Mouse (Mus musculus): ENCODE results near the gene Dcps.

Dcps gene

GRCm38 (mm10) chr9:35108916-35109315 is 66.9 kb downstream of the Dcps start:
- peak; percentile 39 for DNase-seq (ENCODE audit: low read depth, low spot score)

DNA sequence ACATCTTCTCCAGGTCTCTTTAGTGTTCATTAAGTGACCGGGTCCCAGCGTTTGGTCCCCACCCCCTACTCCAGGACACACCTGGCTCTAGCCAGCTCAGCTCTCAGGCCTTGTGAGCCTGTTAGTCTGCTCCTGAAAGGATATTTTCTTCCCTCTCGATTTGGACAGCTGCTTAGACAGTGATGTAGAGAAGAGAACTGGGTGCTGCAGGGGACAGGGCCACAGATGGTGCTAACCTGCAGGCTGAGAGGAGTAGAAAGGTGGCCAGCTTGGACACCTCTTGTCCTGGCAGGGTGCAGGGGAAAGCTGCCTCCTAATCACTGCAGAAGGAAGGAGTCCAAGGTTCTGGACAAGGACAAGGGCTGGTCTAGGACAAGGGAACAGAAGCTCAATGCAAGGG is 67.8 kb downstream of the Dcps start:
- no peak for DNase-seq (ENCODE audit: low read depth, low spot score)

- DNase-seq (ENCODE audit: low read depth, low spot score) = no peak
Observed at GRCm38 (mm10) chr9:35107396-35107795, 68.5 kb downstream of the Dcps start.

DNA sequence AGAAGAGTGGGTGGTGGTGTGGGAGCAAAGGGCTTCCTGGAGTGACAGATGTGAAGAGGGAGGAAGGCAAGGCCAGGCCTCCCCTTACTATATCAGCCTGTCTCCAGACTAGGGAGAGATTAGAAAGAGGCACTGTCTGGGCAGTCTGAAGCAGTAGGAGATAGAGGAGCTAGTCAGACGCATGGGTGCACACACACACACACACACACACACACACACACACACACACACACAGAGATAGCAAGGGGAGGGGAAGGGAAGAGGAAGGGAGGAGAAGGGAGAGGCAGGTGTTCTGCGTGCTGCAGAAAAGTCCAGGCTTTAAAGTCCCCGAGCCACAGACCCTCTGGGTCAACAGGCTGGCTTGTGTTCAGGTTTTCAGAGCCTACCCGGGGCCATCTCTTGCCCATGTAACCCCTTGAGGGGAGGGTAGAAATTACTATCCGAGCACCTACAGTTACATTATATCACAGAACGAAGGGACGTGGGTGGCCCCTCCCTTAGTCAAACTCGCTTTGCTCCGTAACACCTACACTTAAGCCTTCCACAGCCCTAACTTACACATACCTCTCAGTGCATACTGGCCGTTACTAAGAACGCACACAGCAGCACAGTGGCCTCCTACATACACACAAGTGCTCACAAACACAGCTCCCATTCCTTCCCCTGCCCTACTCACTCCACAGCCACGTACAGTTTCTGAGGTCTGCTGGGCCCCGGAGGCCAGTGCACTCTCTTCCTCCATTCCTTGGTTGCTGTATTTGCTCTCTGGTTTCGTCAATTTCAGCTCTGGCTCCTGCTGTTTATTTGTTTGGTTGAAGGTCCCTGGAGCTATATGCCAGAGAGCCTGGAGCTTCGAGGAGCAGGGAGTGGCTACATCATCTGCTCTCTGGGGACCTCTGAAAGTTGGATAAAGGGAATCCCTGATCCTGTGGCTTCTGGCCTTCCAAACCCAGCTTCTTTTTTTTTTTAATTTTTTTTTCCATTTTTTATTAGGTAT is 69.7 kb downstream of the Dcps start:
- no peak for DNase-seq (ENCODE audit: low read depth, low spot score)

GRCm38 (mm10) chr9:35105438-35105837 is 70.4 kb downstream of the Dcps start:
- DNase-seq (ENCODE audit: low read depth, low spot score) = no peak

- DNase-seq (ENCODE audit: low read depth, low spot score) = no peak
Observed at GRCm38 (mm10) chr9:35104711-35105110, 71.2 kb downstream of the Dcps start.

DNA sequence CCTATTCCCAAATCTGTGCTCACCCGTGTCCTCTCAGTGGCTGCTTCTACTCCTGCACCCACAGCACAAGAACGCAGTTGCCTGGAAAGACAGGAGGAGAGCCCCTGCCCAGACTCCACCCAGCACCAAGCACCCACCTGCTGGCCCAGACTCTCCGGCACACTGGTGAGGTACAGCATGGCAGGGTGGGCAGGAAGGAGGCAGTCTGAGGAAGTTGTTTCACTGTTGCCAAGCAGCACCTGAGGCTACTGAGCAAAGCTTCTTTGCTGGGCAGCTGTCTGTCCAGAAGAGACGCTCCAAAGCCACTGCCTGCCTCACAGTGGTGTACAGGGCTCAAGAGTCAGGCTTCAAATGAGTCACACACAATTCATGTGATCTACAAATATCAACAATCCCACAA is 77.1 kb downstream of the Dcps start:
- no peak for DNase-seq (ENCODE audit: low read depth, low spot score)

DNA sequence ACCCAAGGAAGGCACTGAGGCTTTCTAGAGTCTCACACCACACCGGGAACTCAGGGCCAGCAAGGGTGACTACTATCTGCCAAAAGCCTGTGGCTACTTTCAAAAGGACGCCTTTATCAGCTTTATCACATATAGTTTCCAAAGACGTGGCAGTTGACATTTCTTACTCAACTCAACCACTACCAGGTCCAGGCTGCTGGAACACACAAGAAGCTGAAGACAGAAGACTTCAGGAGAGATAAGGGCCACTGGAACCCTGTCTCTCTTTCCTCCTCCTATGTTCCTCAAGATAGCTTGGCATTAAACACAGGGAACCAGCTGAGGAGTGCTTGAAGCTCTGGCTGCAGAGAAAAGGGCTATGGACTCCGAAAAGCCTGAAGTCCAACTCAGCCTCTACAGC is 78.0 kb downstream of the Dcps start:
- DNase-seq (ENCODE audit: low read depth, low spot score) = no peak

DNA sequence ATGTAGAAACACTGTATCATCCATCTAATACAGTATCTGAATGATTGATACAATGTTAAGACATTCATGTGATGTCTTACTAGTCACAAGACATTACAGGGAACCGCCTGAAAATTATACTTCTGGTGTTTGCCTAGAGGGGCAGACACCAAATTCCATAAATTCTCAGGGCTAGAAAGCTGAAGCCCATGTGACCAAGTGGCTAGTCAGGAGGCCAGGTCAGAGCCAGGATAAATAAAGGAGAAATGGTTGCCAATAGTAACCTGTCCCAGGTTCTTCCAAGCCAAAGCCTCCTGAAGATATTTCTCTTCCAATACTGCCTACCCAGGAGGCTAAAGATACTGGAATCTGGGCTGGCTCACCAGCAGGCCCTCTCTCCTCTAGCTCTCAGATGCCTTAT is 80.1 kb downstream of the Dcps start:
- DNase-seq (ENCODE audit: low read depth, low spot score) = no peak

GRCm38 (mm10) chr9:35093350-35093749 is 82.5 kb downstream of the Dcps start:
- no peak for DNase-seq (ENCODE audit: low read depth, low spot score)

- DNase-seq (ENCODE audit: low read depth, low spot score) = no peak
Observed at GRCm38 (mm10) chr9:35092904-35093303, 83.0 kb downstream of the Dcps start.
